Mouse (Mus musculus): Measurements from ENCODE around the gene Inpp5b. TPM values are rescaled to one million over a fixed set of nuclear protein-coding genes. Genes with fewer than 3 reads are reported as not detected.

The Inpp5b gene
- polyA plus RNA-seq, 1 experiment from 2014 or later = 30.4 TPM

GRCm38 (mm10) chr4:124840998-124841397, 99.3 kb downstream of the Inpp5b start:
- H3K4me2 ChIP-seq (replicated peaks) = no peak overlapping the region
- H3K27me3 ChIP-seq = no peaks in the 10 kb centered on the region
- H3K36me3 ChIP-seq = peaks cover 84% of the 10 kb centered on the region
- no peak for ATAC-seq
- no peaks in the 10 kb centered on the region for H3K4me1 ChIP-seq (replicated peaks)
- no peak overlapping the region for H3K27ac ChIP-seq
- H3K4me3 ChIP-seq (replicated peaks) = no peak overlapping the region
- WGBS = 88% methylated on average over 1 of the region's 1 CpGs
- no peak overlapping the region for H3K9ac ChIP-seq (replicated peaks)
- H3K9me3 ChIP-seq = no peaks in the 10 kb centered on the region

GRCm38 (mm10) chr4:124843493-124843892, 101.8 kb downstream of the Inpp5b start:
- 0 out of 2 replicates have a peak, but pooled peaks have one; percentile 55 for ATAC-seq
- Histone ChIP-seq H3K9ac (replicated peaks) (no peak overlapping the region), H3K27me3 (no peaks in the 10 kb centered on the region), H3K9me3 (no peaks in the 10 kb centered on the region), H3K27ac (no peak overlapping the region), H3K4me2 (replicated peaks) (no peak overlapping the region), H3K36me3 (peaks cover 75% of the 10 kb centered on the region), H3K4me1 (replicated peaks) (peaks cover 14% of the 10 kb centered on the region), H3K4me3 (replicated peaks) (no peak overlapping the region)
- 56% methylated on average over 11 of the region's 11 CpGs for WGBS

GRCm38 (mm10) chr4:124847573-124847972, 105.9 kb downstream of the Inpp5b start:
- Histone ChIP-seq H3K4me1 (replicated peaks) (peaks cover 38% of the 10 kb centered on the region), H3K9ac (replicated peaks) (0 out of 2 replicates have a peak overlapping the region, but pooled peaks have one; percentile 25), H3K27me3 (no peaks in the 10 kb centered on the region), H3K4me2 (replicated peaks) (0 out of 2 replicates have a peak overlapping the region, but pooled peaks have one; percentile 4), H3K27ac (peak overlapping the region; percentile 4; the same call in 1 of the 2 replicates), H3K9me3 (no peaks in the 10 kb centered on the region), H3K4me3 (replicated peaks) (no peak overlapping the region), H3K36me3 (peaks cover 36% of the 10 kb centered on the region)
- ATAC-seq = no peak
- WGBS = 8% methylated on average over 8 of the region's 8 CpGs

GRCm38 (mm10) chr4:124849631-124850260, 108.1 kb downstream of the Inpp5b start:
- peak overlapping the region; percentile 94 for H3K9ac ChIP-seq (replicated peaks)
- WGBS = 1% methylated on average over 23 of the region's 24 CpGs
- peak; percentile 72 for ATAC-seq
- no peaks in the 10 kb centered on the region for H3K27me3 ChIP-seq
- H3K36me3 ChIP-seq = peaks cover 36% of the 10 kb centered on the region
- no peaks in the 10 kb centered on the region for H3K9me3 ChIP-seq
- peak overlapping the region; percentile 79 for H3K4me2 ChIP-seq (replicated peaks)
- peak overlapping the region; percentile 100 for H3K4me3 ChIP-seq (replicated peaks)
- peak overlapping the region; percentile 97 for H3K27ac ChIP-seq
- peaks cover 47% of the 10 kb centered on the region for H3K4me1 ChIP-seq (replicated peaks)

GRCm38 (mm10) chr4:124850261-124850913, 108.7 kb downstream of the Inpp5b start, which contains the start of gene Yrdc:
Gene Yrdc, plus strand, starts transcription at chr4:124850679.
- Histone ChIP-seq H3K4me1 (replicated peaks) (peaks cover 47% of the 10 kb centered on the region), H3K4me2 (replicated peaks) (peak within 1 kb of the TSS; percentile 96), H3K36me3 (peaks cover 33% of the 10 kb centered on the region), H3K9ac (replicated peaks) (peak within 1 kb of the TSS; percentile 94), H3K27me3 (no peaks in the 10 kb centered on the region), H3K9me3 (no peaks in the 10 kb centered on the region), H3K27ac (peak within 1 kb of the TSS; percentile 97), H3K4me3 (replicated peaks) (peak within 1 kb of the TSS; percentile 100)
- peak; percentile 95 for ATAC-seq
- WGBS = under 1% methylated on average over 86 of the region's 90 CpGs

MicroRNA genes within 50 kb of the gene (microRNA counts, 519-probe panel; counts per million panel counts)
- 110 counts per million, percentile 56 among the panel's probes with 10 or more counts for microRNA mmu-miR-697
- 110 counts per million, percentile 56 among the panel's probes with 10 or more counts for microRNA mmu-miR-698

Small RNA genes within 50 kb of the gene (microRNA-seq; reads per million reads assigned to microRNA genes)
- gene Gm24721 (not detected), gene Mir697 (not detected), gene Mir698 (not detected)

Other genes with a start within 250 kb of the Inpp5b start
- gene 3100002H09Rik, start 131.0 kb upstream of the Inpp5b start, polyA plus RNA-seq (2015; fragmentation: Nextera tagmentation; extraction: Ambion mirVana) = 0.79 and 1.1 TPM in 2 replicates
- gene Pou3f1, start 85.0 kb upstream of the Inpp5b start, polyA plus RNA-seq (2015; fragmentation: Nextera tagmentation; extraction: Ambion mirVana) = 14.2 and 19.3 TPM in 2 replicates
- 48.3 and 51.1 TPM in 2 replicates for gene Utp11, start 48.2 kb upstream of the Inpp5b start, polyA plus RNA-seq (2015; fragmentation: Nextera tagmentation; extraction: Ambion mirVana)
- gene Fhl3, start 41.1 kb upstream of the Inpp5b start, polyA plus RNA-seq (2015; fragmentation: Nextera tagmentation; extraction: Ambion mirVana) = 2.8 and 3.0 TPM in 2 replicates
- gene Sf3a3, start 27.1 kb upstream of the Inpp5b start, polyA plus RNA-seq (2015; fragmentation: Nextera tagmentation; extraction: Ambion mirVana) = 147 and 153 TPM in 2 replicates
- gene Mtf1, start 60.3 kb downstream of the Inpp5b start, polyA plus RNA-seq (2015; fragmentation: Nextera tagmentation; extraction: Ambion mirVana) = 14.6 and 15.7 TPM in 2 replicates
- gene Yrdc, start 108.8 kb downstream of the Inpp5b start, polyA plus RNA-seq (2015; fragmentation: Nextera tagmentation; extraction: Ambion mirVana) = 42.8 and 45.1 TPM in 2 replicates
- gene 1110065P20Rik, start 109.3 kb downstream of the Inpp5b start, polyA plus RNA-seq (2015; fragmentation: Nextera tagmentation; extraction: Ambion mirVana) = 70.6 and 77.5 TPM in 2 replicates
- gene Maneal, start 120.3 kb downstream of the Inpp5b start, polyA plus RNA-seq (2015; fragmentation: Nextera tagmentation; extraction: Ambion mirVana) = 7.3 and 9.5 TPM in 2 replicates
- gene Epha10, start 139.0 kb downstream of the Inpp5b start, polyA plus RNA-seq (2015; fragmentation: Nextera tagmentation; extraction: Ambion mirVana) = 10.0 and 13.4 TPM in 2 replicates
- gene 9930104L06Rik, start 195.2 kb downstream of the Inpp5b start, polyA plus RNA-seq (2015; fragmentation: Nextera tagmentation; extraction: Ambion mirVana) = 14.8 and 21.6 TPM in 2 replicates
- gene Cdca8, start 197.5 kb downstream of the Inpp5b start, polyA plus RNA-seq (2015; fragmentation: Nextera tagmentation; extraction: Ambion mirVana) = 76.4 and 77.6 TPM in 2 replicates
- gene Rspo1, start 244.6 kb downstream of the Inpp5b start, polyA plus RNA-seq (2015; fragmentation: Nextera tagmentation; extraction: Ambion mirVana) = 3.5 and 7.6 TPM in 2 replicates